Mouse (Mus musculus) ES-E14 (cell line): Measurements from ENCODE around the gene Rfx4. TPM values are rescaled to one million over a fixed set of nuclear protein-coding genes. Genes with fewer than 3 reads are reported as not detected.

ENCODE experiments used
- DNase-seq: peaks from one replicate; pipeline ENCODE4 v3.0.0-alpha.2; 2013; ENCODE audit warnings: low read depth, low spot score
- H3K27ac ChIP-seq: 2 replicates; pipeline ENCODE4 v1.5.1; 2012; ENCODE audit warnings: low read depth, mild to moderate bottlenecking, low read length, moderate library complexity, mixed read lengths; ENCODE audit not compliant: poor library complexity, insufficient read depth, severe bottlenecking
- H3K36me3 ChIP-seq: 2 replicates; pipeline ENCODE4 v1.6.1; 2012; ENCODE audit warnings: mild to moderate bottlenecking, low read length, moderate library complexity, mixed read lengths; ENCODE audit not compliant: control insufficient read depth, poor library complexity, insufficient read depth, severe bottlenecking
- H3K4me1 ChIP-seq, 2 experiments: fragments of 150-350 bp in 1 of 2; sonication (generic) in 1 of 2; 2 replicates each; pipeline ENCODE4 v1.6.1; 2012; ENCODE audit warnings: low read length in 2 of 2, mild to moderate bottlenecking in 1 of 2, mixed read lengths in 1 of 2; ENCODE audit not compliant: control insufficient read depth in 2 of 2, insufficient read depth in 2 of 2, poor library complexity in 1 of 2
- H3K4me3 ChIP-seq, 2 experiments: fragments of 150-350 bp in 1 of 2; sonication (generic) in 1 of 2; 2 replicates each; pipeline ENCODE4 v1.5.1; 2012; ENCODE audit warnings: low read length in 2 of 2, low read depth in 1 of 2, mild to moderate bottlenecking in 1 of 2, mixed read lengths in 1 of 2; ENCODE audit not compliant: insufficient read depth in 1 of 2, poor library complexity in 1 of 2, severe bottlenecking in 1 of 2
- H3K9ac ChIP-seq: 2 replicates; pipeline ENCODE4 v1.6.1; 2012; ENCODE audit warnings: low read depth, mild to moderate bottlenecking, low read length, mixed read lengths; ENCODE audit not compliant: poor library complexity, insufficient read depth, severe bottlenecking
- H3K9me3 ChIP-seq: fragments of 150-350 bp; sonication (generic); 2 replicates; pipeline ENCODE4 v1.6.1; 2012; ENCODE audit warnings: low read depth, mild to moderate bottlenecking, low read length; ENCODE audit not compliant: control insufficient read depth, insufficient read depth
- CHD2 ChIP-seq: IDR thresholded peaks from 2 replicates; pipeline ENCODE4 v1.6.1; 2014; ENCODE audit warnings: mild to moderate bottlenecking, low read depth, low read length, inconsistent platforms
- HCFC1 ChIP-seq: IDR thresholded peaks from 2 replicates; pipeline ENCODE4 v1.6.1; 2012; ENCODE audit warnings: low read length, inconsistent platforms, borderline replicate concordance; ENCODE audit not compliant: insufficient read depth
- MAFK ChIP-seq: IDR thresholded peaks from 2 replicates; pipeline ENCODE4 v1.6.1; 2014; ENCODE audit warnings: mild to moderate bottlenecking, low read depth, low read length, inconsistent platforms; ENCODE audit not compliant: insufficient read depth
- ZC3H11A ChIP-seq: IDR thresholded peaks from 2 replicates; pipeline ENCODE4 v1.6.1; 2012; ENCODE audit warnings: low read depth, mild to moderate bottlenecking, inconsistent platforms, low read length, borderline replicate concordance
- ZNF384 ChIP-seq: IDR thresholded peaks from 2 replicates; pipeline ENCODE4 v1.6.1; 2012; ENCODE audit warnings: low read depth, low read length, inconsistent platforms
- in situ Hi-C, 2 experiments: fragments of 600-800 bp; cut with MboI; formaldehyde crosslinking; loops; one replicate each; pipeline ENCODE4 v1.15.1; 2025; ENCODE audit warnings: low sequenced_read_pairs in 2 of 2, inconsistent platforms in 1 of 2; ENCODE audit not compliant: unreplicated experiment in 2 of 2
- total RNA-seq: library from RNA; depleted of rRNA; stranded (reverse); fragments of 300-350 nt; gene quantifications from 2 replicates; pipeline ENCODE4 v1.2.3, GENCODE M21; 2012

Rfx4 gene
- total RNA-seq, 1 experiment = 0.85 TPM

DNA sequence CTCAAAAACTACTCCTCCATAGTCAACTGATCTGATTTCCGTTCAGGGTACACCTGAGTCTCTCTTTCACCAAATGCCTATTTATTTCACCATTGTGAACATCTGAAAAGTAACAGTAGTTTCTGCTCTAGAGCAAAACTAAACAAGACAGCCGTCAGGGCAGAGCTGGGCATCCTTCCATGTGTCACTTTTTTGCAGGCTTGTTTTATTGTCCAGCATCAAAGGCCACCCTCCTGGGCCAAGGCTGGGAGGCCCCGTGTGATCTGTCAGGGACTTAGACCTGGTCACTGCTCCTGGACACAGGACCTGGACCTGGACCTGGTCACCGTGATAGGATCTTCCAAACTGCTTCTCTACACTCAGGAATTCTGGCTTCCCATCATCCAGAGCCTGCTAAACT, 116.1 kb downstream of the Rfx4 start:
- Histone ChIP-seq H3K27ac (no peak overlapping the region), H3K36me3 (no peaks in the 10 kb centered on the region), H3K9ac (no peak overlapping the region), H3K4me1 (no peaks in the 10 kb centered on the region), H3K4me3 (no peak overlapping the region), H3K9me3 (no peaks in the 10 kb centered on the region)
- TF ChIP-seq ZC3H11A = no peak
- no peak for TF ChIP-seq MAFK
- TF ChIP-seq CHD2 = no peak
- TF ChIP-seq HCFC1 = no peak
- TF ChIP-seq ZNF384 = no peak
- in situ Hi-C loops = no loop called here
- no peak for DNase-seq

DNA sequence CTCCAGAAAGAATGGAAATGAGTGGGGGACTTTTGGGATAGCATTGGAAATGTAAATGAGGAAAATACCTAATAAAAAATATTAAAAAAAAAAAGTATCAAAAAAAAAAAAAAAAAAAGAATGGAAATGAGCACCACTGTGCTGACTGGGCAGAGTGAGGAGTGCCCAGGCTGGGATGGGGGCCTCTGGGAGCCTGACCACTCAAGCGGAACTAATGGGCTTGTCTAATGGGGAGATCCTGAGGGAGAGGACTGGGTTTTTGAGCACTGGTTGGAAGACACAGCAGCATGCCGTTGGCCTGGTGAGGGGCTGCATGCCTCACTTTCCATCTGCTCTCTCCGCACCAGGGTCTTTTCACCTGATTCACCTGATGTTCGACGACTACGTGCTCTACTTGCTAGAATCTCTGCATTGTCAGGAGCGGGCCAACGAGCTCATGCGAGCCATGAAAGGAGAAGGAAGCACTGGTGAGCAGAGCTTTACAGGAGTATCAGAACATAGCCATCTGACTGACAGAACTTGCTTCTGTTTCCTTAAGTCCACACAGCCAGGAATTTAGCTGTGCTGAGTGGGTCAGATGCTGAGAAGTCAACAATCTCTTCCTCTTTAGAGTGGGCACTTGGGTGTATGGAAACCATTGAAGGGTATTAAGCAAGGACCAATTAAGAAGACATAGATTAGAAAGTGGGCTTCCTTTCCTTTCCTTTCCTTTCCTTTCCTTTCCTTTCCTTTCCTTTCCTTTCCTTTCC, 124.1 kb downstream of the Rfx4 start:
- in situ Hi-C loops = no loop called here
- Histone ChIP-seq H3K36me3 (no peaks in the 10 kb centered on the region), H3K4me1 (no peaks in the 10 kb centered on the region), H3K27ac (no peak overlapping the region), H3K9ac (no peak overlapping the region; the same call in 1 of the 2 replicates), H3K9me3 (no peaks in the 10 kb centered on the region), H3K4me3 (no peak overlapping the region)
- TF ChIP-seq HCFC1 (no peak), ZC3H11A (no peak), CHD2 (no peak), MAFK (no peak), ZNF384 (no peak)
- DNase-seq = no peak

DNA sequence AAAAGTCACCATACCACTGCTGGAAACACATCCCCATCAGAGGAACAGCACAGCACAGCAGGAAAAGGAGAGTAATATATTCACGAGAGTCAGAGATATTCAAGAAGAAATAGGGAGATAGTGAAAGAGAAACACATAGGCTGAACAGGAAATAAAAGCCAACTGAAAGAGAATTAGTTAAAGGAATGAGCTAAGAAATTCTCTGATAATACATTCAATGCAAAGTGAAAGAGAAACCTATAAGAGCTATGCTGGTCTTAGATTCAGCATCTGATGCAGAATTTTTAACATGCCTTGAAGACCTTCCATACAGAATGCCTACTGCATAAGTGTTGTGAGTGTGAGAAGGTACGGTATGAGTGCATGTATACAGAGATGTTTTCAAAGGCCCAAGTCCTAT, 126.7 kb downstream of the Rfx4 start:
- Histone ChIP-seq H3K36me3 (no peaks in the 10 kb centered on the region), H3K4me1 (peaks cover 0 to 2% of the 10 kb centered on the region in 2 experiments; a peak in 1 of 4 replicates), H3K4me3 (no peak overlapping the region), H3K9ac (no peak overlapping the region), H3K27ac (no peak overlapping the region), H3K9me3 (no peaks in the 10 kb centered on the region)
- in situ Hi-C loops = no loop called here
- TF ChIP-seq ZC3H11A = no peak
- no peak for TF ChIP-seq MAFK
- TF ChIP-seq HCFC1 = no peak
- no peak for TF ChIP-seq CHD2
- no peak for TF ChIP-seq ZNF384
- no peak for DNase-seq

DNA sequence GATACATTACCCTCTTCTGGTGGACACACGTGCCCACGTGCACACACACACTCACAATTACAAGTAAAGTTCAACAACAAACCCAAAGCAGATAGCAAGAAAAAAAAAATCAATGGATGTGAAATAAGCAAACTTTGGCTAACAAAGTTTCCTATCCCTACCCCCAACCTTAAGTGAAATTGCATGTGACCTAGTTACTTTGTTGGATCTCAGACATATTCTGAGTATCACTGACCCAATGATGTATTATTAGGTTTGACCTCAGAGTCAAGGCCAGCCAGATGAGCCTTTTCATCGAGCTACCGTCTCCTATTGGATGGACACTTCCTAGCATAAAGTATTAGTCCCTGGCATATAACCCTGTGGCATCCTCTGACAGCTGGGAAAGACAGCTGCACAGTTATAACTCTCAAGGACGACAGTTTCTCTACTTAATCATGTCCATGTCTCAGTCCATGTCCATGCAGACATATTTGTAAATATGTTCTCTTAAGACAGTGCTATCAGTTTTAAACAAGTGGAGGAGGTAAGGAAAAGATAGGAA, 129.6 kb downstream of the Rfx4 start:
- no peak for TF ChIP-seq CHD2
- no peak for TF ChIP-seq MAFK
- no peak for TF ChIP-seq ZC3H11A
- TF ChIP-seq HCFC1 = no peak
- no peak for TF ChIP-seq ZNF384
- DNase-seq = no peak
- Histone ChIP-seq H3K27ac (no peak overlapping the region), H3K4me1 (peaks cover 0 to 2% of the 10 kb centered on the region in 2 experiments; a peak in 1 of 4 replicates), H3K9me3 (no peaks in the 10 kb centered on the region), H3K9ac (no peak overlapping the region), H3K36me3 (no peaks in the 10 kb centered on the region), H3K4me3 (no peak overlapping the region)
- in situ Hi-C loops = no loop called here
